In genomic region chrX:111078680-111079079, GRCm38 (mm10) we compare ENCODE assay signal across 1 mouse cellular context.
A peak's percentile ranks its signal among the peaks of the same experiment; 100 is the strongest.
TF ChIP-seq lines count a peak whose summit lies in the region.

No protein-coding gene starts in this region.

TF ChIP-seq in MEL, 35 proteins besides CTCF, POLR2A, EP300 and RAD21 (continued from another document):
- TF ChIP-seq MYB (IDR thresholded peaks at IDR 0.05; ENCODE audit: low read depth, low read length), result peak; percentile 65; the same call in 1 of the 2 replicates
